Mouse (Mus musculus): ENCODE measurements around the gene Hspa4.

The Hspa4 gene

DNA sequence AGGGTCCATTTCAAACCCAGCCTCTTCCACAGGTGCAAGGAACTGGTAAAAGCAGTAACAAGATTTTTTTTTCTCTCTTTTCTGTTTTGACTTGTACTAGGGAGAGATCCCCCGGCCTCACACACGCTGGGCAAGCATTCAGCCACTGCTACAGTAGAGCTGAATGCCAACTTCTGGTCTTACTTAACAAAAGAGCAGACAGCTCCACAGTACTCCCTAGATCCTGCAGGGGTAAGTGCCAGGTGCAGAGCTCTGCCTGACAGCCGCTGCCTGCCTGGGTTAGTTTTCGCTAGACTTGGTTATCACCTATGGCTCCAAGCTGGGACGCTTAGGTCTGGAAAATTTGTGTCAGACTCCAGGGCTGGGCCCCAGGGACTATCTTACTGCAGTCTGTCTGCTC lies 50.6 kb downstream of the Hspa4 start:
- no peak for DNase-seq

DNA sequence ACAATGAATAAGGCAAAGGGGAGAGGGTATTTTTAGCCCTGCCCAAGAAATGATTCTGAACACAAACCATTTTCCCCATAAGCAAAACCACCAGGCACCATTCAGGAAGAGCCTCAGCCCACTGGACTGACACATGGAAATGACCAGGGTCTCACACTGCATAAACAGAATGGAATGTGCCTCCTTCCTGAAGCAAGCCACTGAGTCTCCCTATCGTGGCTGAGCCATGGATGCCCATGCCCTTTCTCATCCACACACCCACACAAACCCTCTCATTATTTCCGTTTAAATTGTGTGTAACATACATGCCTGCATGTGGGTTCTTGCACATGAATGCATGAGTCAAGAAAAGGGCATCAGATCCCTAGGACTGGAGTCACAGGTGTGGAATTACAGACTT lies 54.7 kb downstream of the Hspa4 start:
- no peak for DNase-seq

DNA sequence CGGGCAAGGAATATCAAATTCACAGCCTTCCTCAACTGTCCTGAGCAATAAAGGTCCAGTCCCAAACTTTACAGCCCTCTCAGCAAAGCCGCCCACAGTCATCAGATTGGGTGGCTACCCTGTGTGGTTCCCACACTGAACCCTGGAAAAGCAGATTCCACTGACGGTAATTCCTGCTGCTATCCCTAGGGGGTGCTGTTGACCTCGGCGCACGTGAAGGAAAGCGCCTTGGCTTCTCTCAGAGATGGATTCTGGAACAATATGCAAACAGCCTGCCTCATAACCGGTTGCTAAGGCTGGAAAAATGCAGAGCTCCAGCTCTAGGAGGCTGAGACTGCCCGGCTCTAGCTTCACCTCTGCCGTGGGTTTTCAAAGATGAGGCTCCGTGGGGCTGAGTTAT lies 57.1 kb downstream of the Hspa4 start:
- no peak for DNase-seq

DNA sequence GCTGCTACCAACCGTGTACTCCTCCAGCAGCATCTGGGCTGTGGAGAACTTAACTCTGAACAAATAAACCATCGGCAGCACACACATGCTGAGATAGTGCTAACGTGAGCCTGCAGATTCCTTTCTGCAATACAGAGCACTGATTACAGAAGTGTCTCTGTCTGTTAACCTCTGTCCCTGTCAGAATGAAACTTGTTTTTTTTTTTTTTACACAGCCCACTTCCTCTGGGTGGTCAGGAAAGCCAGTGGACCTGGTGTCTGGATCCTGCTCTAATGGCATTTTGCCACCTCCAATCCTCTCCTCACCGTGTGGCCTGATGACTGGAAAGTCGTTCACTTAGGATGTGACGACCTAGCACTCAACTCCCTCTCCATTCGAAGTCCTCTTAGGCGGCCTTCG lies 66.7 kb downstream of the Hspa4 start:
- DNase-seq: no peak

DNA sequence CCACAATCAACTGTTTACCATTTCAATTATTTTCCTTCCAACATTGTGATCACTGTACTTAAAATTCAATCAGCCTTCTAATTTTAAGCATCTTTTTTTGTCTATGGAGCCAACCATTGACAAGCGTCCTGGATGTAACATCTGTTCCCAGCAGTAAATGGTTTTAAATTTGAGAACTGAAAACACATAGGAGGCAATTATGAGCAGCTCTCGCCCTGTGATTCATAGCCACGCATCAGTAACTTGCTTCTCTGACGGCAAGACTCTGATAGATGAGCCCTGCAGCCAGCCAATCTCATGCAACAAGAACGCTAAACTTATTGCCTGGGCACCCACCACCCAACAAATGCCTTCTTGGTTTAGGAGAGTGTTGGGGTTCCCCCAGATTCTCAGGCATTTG lies 68.4 kb downstream of the Hspa4 start:
- no peak for DNase-seq

DNA sequence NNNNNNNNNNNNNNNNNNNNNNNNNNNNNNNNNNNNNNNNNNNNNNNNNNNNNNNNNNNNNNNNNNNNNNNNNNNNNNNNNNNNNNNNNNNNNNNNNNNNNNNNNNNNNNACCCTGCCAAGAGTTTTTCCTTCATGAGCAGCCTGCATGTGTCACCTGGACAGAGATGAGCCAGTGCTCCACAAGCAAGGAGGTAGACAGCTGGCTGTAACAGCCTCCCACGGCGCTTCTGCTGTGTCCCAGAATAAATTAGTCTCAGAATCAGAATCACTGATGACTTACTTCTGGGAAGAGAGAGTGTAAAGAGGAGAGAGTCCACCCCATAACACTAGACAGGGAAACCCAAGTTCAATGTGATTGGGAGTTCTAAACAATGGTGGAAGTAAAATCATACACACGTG lies 71.2 kb downstream of the Hspa4 start:
- no peak for DNase-seq

DNA sequence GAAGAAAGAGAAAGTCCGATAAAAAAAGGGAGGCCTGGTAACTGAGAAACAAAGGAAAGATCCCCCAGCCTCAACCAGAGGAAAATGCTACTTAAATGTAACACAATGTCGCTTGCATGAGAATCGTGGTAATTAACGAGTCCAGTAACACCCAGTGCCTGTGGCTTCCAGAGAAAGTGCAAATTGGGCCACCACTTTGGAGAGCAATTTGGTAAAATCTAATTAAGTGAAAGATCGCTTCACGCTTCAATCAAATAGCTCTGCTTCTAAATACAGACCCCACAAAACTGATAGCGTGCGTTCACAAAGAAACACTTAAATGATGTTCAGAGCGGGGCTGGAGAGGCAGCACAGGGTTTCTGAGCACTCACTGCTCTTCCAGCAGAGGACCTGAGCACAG lies 89.4 kb downstream of the Hspa4 start:
- DNase-seq: no peak
